ENCODE assay signal across 9 mouse cellular contexts in genomic region chr2:61802656-61803251, GRCm38 (mm10). TPM values are rescaled to one million over a fixed set of nuclear protein-coding genes. Genes with fewer than 3 reads are reported as not detected.
DNase-seq lines count a peak whose midpoint lies in the region; ATAC-seq and TF ChIP-seq lines count a peak whose summit lies in the region.
"Had no signal": no experiment of that assay in that cellular context is flagged by ENCODE, and none has a peak within 500 bp of the region (broad histone marks: within the 10 kb centered on the region; RNA-seq: fewer than 3 reads in every experiment).

TSS of gene Tbr1 (plus strand) at chr2:61802930.

- H3K4me1 ChIP-seq in kidney, embryonic 15.5 days: peaks cover 28% of the 10 kb centered on the region
- H3K4me1 ChIP-seq in limb, embryonic 10.5 days: peaks cover 34% of the 10 kb centered on the region
- H3K4me1 ChIP-seq in kidney, adult 2 months (ENCODE audit: control insufficient read depth, insufficient read depth, low read length): peaks cover 3% of the 10 kb centered on the region

- no peak within 1 kb of the TSS for H3K27ac ChIP-seq in kidney, embryonic 15.5 days
- H3K27ac ChIP-seq in limb, embryonic 10.5 days: no peak within 1 kb of the TSS
- H3K27ac ChIP-seq in kidney, adult 2 months (ENCODE audit: insufficient read depth, low read depth, low read length): no peak within 1 kb of the TSS
- H3K27ac ChIP-seq: heart, adult 2 months had no signal

- 0 out of 2 replicates have a peak within 1 kb of the TSS, but pooled peaks have one; percentile 3 for H3K4me3 ChIP-seq in kidney, embryonic 15.5 days (replicated peaks)
- no peak within 1 kb of the TSS; the same call in 1 of the 2 replicates for H3K4me3 ChIP-seq in limb, embryonic 10.5 days
- H3K4me3 ChIP-seq in kidney, adult 2 months (ENCODE audit: insufficient read depth, low read depth, low read length): no peak within 1 kb of the TSS
- H3K4me3 ChIP-seq: heart, adult 2 months had no signal

- no peak within 1 kb of the TSS for H3K9ac ChIP-seq in kidney, embryonic 15.5 days

- no peak for DNase-seq in kidney, adult 11 months
- peak; percentile 71 to 81 for DNase-seq in cerebellum, postnatal 10 days
- peak; percentile 18 to 25 for DNase-seq in frontal cortex, postnatal 14 days (ENCODE audit: low spot score in 2 of 2)
- peak; percentile 63 for DNase-seq in limb, embryonic 10.5 days (ENCODE audit: low spot score)
- peak; percentile 41 for DNase-seq in retina, embryonic 14.5 days (ENCODE audit: low spot score)
- DNase-seq in adipocyte (ENCODE audit: low spot score): no peak
- DNase-seq in kidney, adult 2 months: no peak

- H3K36me3 ChIP-seq in kidney, embryonic 15.5 days: 0 out of 2 replicates have a peak, but pooled peaks cover 5% of the 10 kb centered on the region
- H3K36me3 ChIP-seq in limb, embryonic 10.5 days: peaks cover 8% of the 10 kb centered on the region; the same call in 1 of the 2 replicates
- H3K36me3 ChIP-seq in kidney, adult 2 months (ENCODE audit: control insufficient read depth, insufficient read depth, low read length): no peaks in the 10 kb centered on the region; the same call in 1 of the 2 replicates

- peaks cover 66% of the 10 kb centered on the region for H3K27me3 ChIP-seq in kidney, embryonic 15.5 days
- H3K27me3 ChIP-seq in limb, embryonic 10.5 days (ENCODE audit: low read depth, poor library complexity, severe bottlenecking): peaks cover 66% of the 10 kb centered on the region
- H3K27me3 ChIP-seq in kidney, adult 2 months (replicated peaks; ENCODE audit: control insufficient read depth, insufficient read depth, low read length): peaks cover 14% of the 10 kb centered on the region

- H3K4me2 ChIP-seq in kidney, embryonic 15.5 days: peak within 1 kb of the TSS; percentile 15; the same call in 1 of the 2 replicates

- 8% methylated on average over 11 of the region's 11 CpGs for WGBS in kidney, embryonic 15.5 days
- WGBS in limb, embryonic 10.5 days: 2% methylated on average over 11 of the region's 11 CpGs
- WGBS in kidney, adult 2 months: 44% methylated on average over 11 of the region's 11 CpGs

- no peak for TF ChIP-seq POLR2A in kidney, adult 2 months (IDR thresholded peaks at IDR 0.05; ENCODE audit: low read depth, low read length)

- H3K9me3 ChIP-seq in kidney, embryonic 15.5 days (replicated peaks): no peaks in the 10 kb centered on the region
- H3K9me3 ChIP-seq in limb, embryonic 10.5 days (replicated peaks): no peaks in the 10 kb centered on the region

- peak; percentile 47 for ATAC-seq in kidney, embryonic 15.5 days (replicated peaks; ENCODE audit: low FRiP score)

- no peak for TF ChIP-seq CTCF in kidney, adult 2 months (conservative IDR thresholded peaks at IDR 0.05; ENCODE audit: insufficient read depth, insufficient read length, low read depth, low read length)

RNA-seq across cellular contexts. Expression of gene Tbr1, which starts in this region (rescaled TPM):
- 0.14 TPM in 1 of 2 replicates, not detected in the other for polyA plus RNA-seq in kidney, embryonic 15.5 days (2015; fragmentation: Nextera tagmentation; extraction: Ambion mirVana)
- polyA plus RNA-seq in limb, embryonic 10.5 days (2016; fragmentation: Nextera tagmentation; extraction: Ambion mirVana): 0.04 and 0.10 TPM in 2 replicates
- polyA plus RNA-seq in kidney, adult 2 months (2012; rRNA removed): 0.03 TPM in 1 of 2 replicates, not detected in the other
- polyA plus RNA-seq: heart, adult 2 months had no signal

Comparison
In these comparisons a context has a peak if more than half of its experiments do, and no peak if none do; other contexts are left out.
1. Peak in ATAC-seq, H3K4me3 ChIP-seq and H3K4me2 ChIP-seq in kidney, embryonic 15.5 days; RNA of the gene not detected or under 1 TPM.
2. Peak in DNase-seq in limb, embryonic 10.5 days; RNA of the gene not detected or under 1 TPM.
3. DNase-seq: peak in cerebellum, postnatal 10 days (2 of 2), frontal cortex, postnatal 14 days (2 of 2) and retina, embryonic 14.5 days (single experiment); none in kidney, adult 11 months (single experiment), adipocyte (single experiment) and kidney, adult 2 months (single experiment).